Mouse (Mus musculus): ENCODE data around the gene Mrpl20. TPM values are rescaled to one million over a fixed set of nuclear protein-coding genes. Genes with fewer than 3 reads are reported as not detected.

The Mrpl20 gene
- polyA plus RNA-seq, 1 experiment from 2014 or later = 250 TPM

- WGBS = under 1% methylated on average over 39 of the region's 39 CpGs
- H3K27ac ChIP-seq (replicated peaks; ENCODE audit: low read depth, low read length) = peak overlapping the region; percentile 52
- H3K4me1 ChIP-seq (ENCODE audit: control insufficient read depth, insufficient read depth, low read length) = peaks cover 2% of the 10 kb centered on the region
- peak overlapping the region; percentile 90 for H3K9ac ChIP-seq (replicated peaks; ENCODE audit: low read length)
- peak; percentile 80 for ATAC-seq (replicated peaks; ENCODE audit: insufficient number of reproducible peaks, low FRiP score, low TSS enrichment, low read depth)
- H3K36me3 ChIP-seq (replicated peaks; ENCODE audit: control insufficient read depth, insufficient read depth, low read depth, low read length) = no peaks in the 10 kb centered on the region
- H3K4me3 ChIP-seq (ENCODE audit: low read depth, low read length) = peak overlapping the region; percentile 43
- peak overlapping the region; percentile 77 for H3K4me2 ChIP-seq (ENCODE audit: low read depth, low read length)
- peak; percentile 93 for DNase-seq (ENCODE audit: low spot score)
- no peaks in the 10 kb centered on the region for H3K9me3 ChIP-seq (replicated peaks; ENCODE audit: control insufficient read depth, low read length)
- H3K27me3 ChIP-seq (ENCODE audit: control insufficient read depth, insufficient read depth, low read length) = no peaks in the 10 kb centered on the region; the same call in 1 of the 2 replicates
These were observed 32.7 kb upstream of the Mrpl20 start for GRCm38 (mm10) chr4:155769880-155770512.

- peak overlapping the region; percentile 90 for H3K9ac ChIP-seq (replicated peaks; ENCODE audit: low read length)
- ATAC-seq (replicated peaks; ENCODE audit: insufficient number of reproducible peaks, low FRiP score, low TSS enrichment, low read depth) (0 out of 2 replicates have a peak, but pooled peaks have one; percentile 7), DNase-seq (ENCODE audit: low spot score) (no peak)
- WGBS = 42% methylated on average over 24 of the region's 24 CpGs
- H3K36me3 ChIP-seq (replicated peaks; ENCODE audit: control insufficient read depth, insufficient read depth, low read depth, low read length) = no peaks in the 10 kb centered on the region
- H3K9me3 ChIP-seq (replicated peaks; ENCODE audit: control insufficient read depth, low read length) = no peaks in the 10 kb centered on the region
- peak overlapping the region; percentile 43 for H3K4me3 ChIP-seq (ENCODE audit: low read depth, low read length)
- peaks cover 2% of the 10 kb centered on the region for H3K4me1 ChIP-seq (ENCODE audit: control insufficient read depth, insufficient read depth, low read length)
- no peak overlapping the region for H3K27ac ChIP-seq (replicated peaks; ENCODE audit: low read depth, low read length)
- peak overlapping the region; percentile 77 for H3K4me2 ChIP-seq (ENCODE audit: low read depth, low read length)
- H3K27me3 ChIP-seq (ENCODE audit: control insufficient read depth, insufficient read depth, low read length) = no peaks in the 10 kb centered on the region; the same call in 1 of the 2 replicates
These were observed 32.1 kb upstream of the Mrpl20 start for GRCm38 (mm10) chr4:155770626-155771025.

GRCm38 (mm10) chr4:155771706-155772105, 31.0 kb upstream of the Mrpl20 start:
- H3K9me3 ChIP-seq (replicated peaks; ENCODE audit: control insufficient read depth, low read length) = no peaks in the 10 kb centered on the region
- 87% methylated on average over 2 of the region's 2 CpGs for WGBS
- no peak overlapping the region for H3K27ac ChIP-seq (replicated peaks; ENCODE audit: low read depth, low read length)
- DNase-seq (ENCODE audit: low spot score) (no peak), ATAC-seq (replicated peaks; ENCODE audit: insufficient number of reproducible peaks, low FRiP score, low TSS enrichment, low read depth) (no peak)
- H3K9ac ChIP-seq (replicated peaks; ENCODE audit: low read length) = no peak overlapping the region
- no peaks in the 10 kb centered on the region; the same call in 1 of the 2 replicates for H3K27me3 ChIP-seq (ENCODE audit: control insufficient read depth, insufficient read depth, low read length)
- no peaks in the 10 kb centered on the region for H3K36me3 ChIP-seq (replicated peaks; ENCODE audit: control insufficient read depth, insufficient read depth, low read depth, low read length)
- no peak overlapping the region for H3K4me3 ChIP-seq (ENCODE audit: low read depth, low read length)
- H3K4me1 ChIP-seq (ENCODE audit: control insufficient read depth, insufficient read depth, low read length) = peaks cover 2% of the 10 kb centered on the region
- no peak overlapping the region for H3K4me2 ChIP-seq (ENCODE audit: low read depth, low read length)

- H3K36me3 ChIP-seq (replicated peaks; ENCODE audit: control insufficient read depth, insufficient read depth, low read depth, low read length) = no peaks in the 10 kb centered on the region
- H3K4me3 ChIP-seq (ENCODE audit: low read depth, low read length) = no peak overlapping the region
- DNase-seq (ENCODE audit: low spot score) (no peak), ATAC-seq (replicated peaks; ENCODE audit: insufficient number of reproducible peaks, low FRiP score, low TSS enrichment, low read depth) (no peak)
- H3K27ac ChIP-seq (replicated peaks; ENCODE audit: low read depth, low read length) = no peak overlapping the region
- 85% methylated on average over 13 of the region's 13 CpGs for WGBS
- H3K9me3 ChIP-seq (replicated peaks; ENCODE audit: control insufficient read depth, low read length) = no peaks in the 10 kb centered on the region
- no peak overlapping the region for H3K4me2 ChIP-seq (ENCODE audit: low read depth, low read length)
- H3K9ac ChIP-seq (replicated peaks; ENCODE audit: low read length) = no peak overlapping the region
- no peaks in the 10 kb centered on the region; the same call in 1 of the 2 replicates for H3K27me3 ChIP-seq (ENCODE audit: control insufficient read depth, insufficient read depth, low read length)
- H3K4me1 ChIP-seq (ENCODE audit: control insufficient read depth, insufficient read depth, low read length) = peaks cover 2% of the 10 kb centered on the region
These were observed 29.9 kb upstream of the Mrpl20 start for GRCm38 (mm10) chr4:155772786-155773185.

- Histone ChIP-seq H3K36me3 (replicated peaks; ENCODE audit: control insufficient read depth, insufficient read depth, low read depth, low read length) (no peaks in the 10 kb centered on the region), H3K4me2 (ENCODE audit: low read depth, low read length) (peak overlapping the region; percentile 55), H3K4me1 (ENCODE audit: control insufficient read depth, insufficient read depth, low read length) (peaks cover 2% of the 10 kb centered on the region), H3K4me3 (ENCODE audit: low read depth, low read length) (peak overlapping the region; percentile 32; the same call in 1 of the 2 replicates), H3K27me3 (ENCODE audit: control insufficient read depth, insufficient read depth, low read length) (no peaks in the 10 kb centered on the region; the same call in 1 of the 2 replicates), H3K9ac (replicated peaks; ENCODE audit: low read length) (no peak overlapping the region; the same call in 1 of the 2 replicates), H3K27ac (replicated peaks; ENCODE audit: low read depth, low read length) (no peak overlapping the region), H3K9me3 (replicated peaks; ENCODE audit: control insufficient read depth, low read length) (no peaks in the 10 kb centered on the region)
- WGBS = 33% methylated on average over 5 of the region's 5 CpGs
- DNase-seq (ENCODE audit: low spot score) (no peak), ATAC-seq (replicated peaks; ENCODE audit: insufficient number of reproducible peaks, low FRiP score, low TSS enrichment, low read depth) (no peak)
These were observed 29.2 kb upstream of the Mrpl20 start for GRCm38 (mm10) chr4:155773335-155774078.

GRCm38 (mm10) chr4:155774280-155774754, 28.4 kb upstream of the Mrpl20 start, which contains the start of gene Vwa1:
Gene Vwa1 (minus strand): TSS chr4:155774698.
- H3K9me3 ChIP-seq (replicated peaks; ENCODE audit: control insufficient read depth, low read length) = no peaks in the 10 kb centered on the region
- no peaks in the 10 kb centered on the region for H3K36me3 ChIP-seq (replicated peaks; ENCODE audit: control insufficient read depth, insufficient read depth, low read depth, low read length)
- WGBS = 2% methylated on average over 35 of the region's 35 CpGs
- peak within 1 kb of the TSS; percentile 32 for H3K4me3 ChIP-seq (ENCODE audit: low read depth, low read length)
- 0 out of 2 replicates have a peak within 1 kb of the TSS, but pooled peaks have one; percentile 13 for H3K27ac ChIP-seq (replicated peaks; ENCODE audit: low read depth, low read length)
- peak within 1 kb of the TSS; percentile 45 for H3K9ac ChIP-seq (replicated peaks; ENCODE audit: low read length)
- peaks cover 2% of the 10 kb centered on the region for H3K4me1 ChIP-seq (ENCODE audit: control insufficient read depth, insufficient read depth, low read length)
- peak within 1 kb of the TSS; percentile 55 for H3K4me2 ChIP-seq (ENCODE audit: low read depth, low read length)
- DNase-seq (ENCODE audit: low spot score) (peak; percentile 92), ATAC-seq (replicated peaks; ENCODE audit: insufficient number of reproducible peaks, low FRiP score, low TSS enrichment, low read depth) (peak; percentile 74)
- no peaks in the 10 kb centered on the region; the same call in 1 of the 2 replicates for H3K27me3 ChIP-seq (ENCODE audit: control insufficient read depth, insufficient read depth, low read length)

- Histone ChIP-seq H3K4me3 (ENCODE audit: low read depth, low read length) (no peak overlapping the region; the same call in 1 of the 2 replicates), H3K4me1 (ENCODE audit: control insufficient read depth, insufficient read depth, low read length) (peaks cover 2% of the 10 kb centered on the region), H3K27me3 (ENCODE audit: control insufficient read depth, insufficient read depth, low read length) (no peaks in the 10 kb centered on the region; the same call in 1 of the 2 replicates), H3K27ac (replicated peaks; ENCODE audit: low read depth, low read length) (0 out of 2 replicates have a peak overlapping the region, but pooled peaks have one; percentile 13), H3K36me3 (replicated peaks; ENCODE audit: control insufficient read depth, insufficient read depth, low read depth, low read length) (no peaks in the 10 kb centered on the region), H3K4me2 (ENCODE audit: low read depth, low read length) (peak overlapping the region; percentile 55), H3K9ac (replicated peaks; ENCODE audit: low read length) (peak overlapping the region; percentile 45), H3K9me3 (replicated peaks; ENCODE audit: control insufficient read depth, low read length) (no peaks in the 10 kb centered on the region)
- ATAC-seq (replicated peaks; ENCODE audit: insufficient number of reproducible peaks, low FRiP score, low TSS enrichment, low read depth) = no peak
- DNase-seq (ENCODE audit: low spot score) = no peak
- 60% methylated on average over 9 of the region's 9 CpGs for whole genome bisulfite sequencing
These were observed 27.5 kb upstream of the Mrpl20 start for GRCm38 (mm10) chr4:155774971-155775740.
